23 mouse cellular contexts compared by ENCODE assay signal in genomic region chr1:91186677-91187076, GRCm38 (mm10). TPM values are rescaled to one million over a fixed set of nuclear protein-coding genes. Genes with fewer than 3 reads are reported as not detected.
A peak's percentile ranks its signal among the peaks of the same experiment; 100 is the strongest.
DNase-seq lines count a peak whose midpoint lies in the region; ATAC-seq and TF ChIP-seq lines count a peak whose summit lies in the region.
"Had no signal": no experiment of that assay in that cellular context is flagged by ENCODE, and none has a peak within 500 bp of the region (broad histone marks: within the 10 kb centered on the region; RNA-seq: fewer than 3 reads in every experiment).

No protein-coding gene starts in this region.

- H3K4me1 ChIP-seq in liver, embryonic 13.5 days (replicated peaks), result peaks cover 27% of the 10 kb centered on the region
- 0 out of 2 replicates have a peak, but pooled peaks cover 5% of the 10 kb centered on the region for H3K4me1 ChIP-seq in hindbrain, postnatal 0 days (ENCODE audit: insufficient read depth, low read length)
- H3K4me1 ChIP-seq: limb, embryonic 10.5 days had no signal

- H3K4me3 ChIP-seq in liver, embryonic 13.5 days (replicated peaks), result no peak overlapping the region
- no peak overlapping the region for H3K4me3 ChIP-seq in hindbrain, postnatal 0 days (ENCODE audit: low read length)
- H3K4me3 ChIP-seq: heart, embryonic 12.5 days; limb, embryonic 10.5 days had no signal

- H3K27me3 ChIP-seq in liver, embryonic 13.5 days, result no peaks in the 10 kb centered on the region
- no peaks in the 10 kb centered on the region for H3K27me3 ChIP-seq in hindbrain, postnatal 0 days (ENCODE audit: insufficient read depth, low read length)
- H3K27me3 ChIP-seq: heart, embryonic 12.5 days had no signal

- no peaks in the 10 kb centered on the region for H3K36me3 ChIP-seq in liver, embryonic 13.5 days
- H3K36me3 ChIP-seq in hindbrain, postnatal 0 days (ENCODE audit: insufficient read depth, low read length), result no peaks in the 10 kb centered on the region
- H3K36me3 ChIP-seq: heart, embryonic 12.5 days; limb, embryonic 10.5 days had no signal

- intact Hi-C loops in heart, postnatal 10 days (cut with DNase I), result no loop called here

- peak overlapping the region; percentile 50; the same call in 1 of the 2 replicates for H3K27ac ChIP-seq in liver, embryonic 13.5 days
- H3K27ac ChIP-seq in hindbrain, postnatal 0 days, result no peak overlapping the region
- H3K27ac ChIP-seq: kidney, postnatal 0 days; limb, embryonic 10.5 days; liver, embryonic 14.5 days; stomach, postnatal 0 days had no signal

- no peak for ATAC-seq in liver, embryonic 13.5 days (ENCODE audit: low read depth)
- no peak for ATAC-seq in hindbrain, postnatal 0 days
- ATAC-seq: forebrain, embryonic 14.5 days; hindbrain, embryonic 16.5 days; intestine, postnatal 0 days; midbrain, embryonic 16.5 days had no signal

- no peak overlapping the region for H3K4me2 ChIP-seq in liver, embryonic 13.5 days
- no peak overlapping the region for H3K4me2 ChIP-seq in hindbrain, postnatal 0 days (ENCODE audit: low read depth, low read length)
- H3K4me2 ChIP-seq: heart, embryonic 12.5 days had no signal

- no peak overlapping the region for H3K9ac ChIP-seq in liver, embryonic 13.5 days
- H3K9ac ChIP-seq in hindbrain, postnatal 0 days (replicated peaks; ENCODE audit: low read length), result no peak overlapping the region
- H3K9ac ChIP-seq: heart, embryonic 12.5 days; liver, embryonic 14.5 days had no signal

- TF ChIP-seq CTCF in hindbrain, postnatal 0 days (IDR thresholded peaks at IDR 0.05; ENCODE audit: low read depth), result no peak

- peak; percentile 71 for DNase-seq in heart, adult 11 months
- no peak for DNase-seq in heart, postnatal 10 days
- peak; percentile 12 for DNase-seq in thymus, postnatal 14 days
- no peak for DNase-seq in thymus, postnatal 0 days (ENCODE audit: low spot score)
- no peak for DNase-seq in liver, embryonic 13.5 days
- peak; percentile 16 for DNase-seq in naive thymus-derived CD4-positive, alpha-beta T cell, adult 2 months (ENCODE audit: low read depth)
- DNase-seq in hindbrain, postnatal 0 days (ENCODE audit: low spot score), result no peak
- DNase-seq in layer of hippocampus, adult 11-12 months (ENCODE audit: low spot score), result no peak
- DNase-seq: adrenal gland, postnatal 36 days; cerebellum, adult 2 months; lung, postnatal 10 days; right cerebral cortex, postnatal 4 days had no signal

- WGBS in liver, embryonic 13.5 days (ENCODE audit: insufficient replicate concordance), result 36% methylated on average over 6 of the region's 6 CpGs
- 88% methylated on average over 6 of the region's 6 CpGs for WGBS in hindbrain, postnatal 0 days

- no peaks in the 10 kb centered on the region for H3K9me3 ChIP-seq in liver, embryonic 13.5 days (replicated peaks)
- H3K9me3 ChIP-seq in hindbrain, postnatal 0 days (ENCODE audit: low read length), result no peaks in the 10 kb centered on the region
- H3K9me3 ChIP-seq: limb, embryonic 10.5 days had no signal

RNA-seq across cellular contexts. Expression of gene Ramp1, which starts 7.1 kb away (rescaled TPM):
- 10 to 100 TPM; 20.0 to 20.2 TPM for total RNA-seq in heart, postnatal 10 days (2021)
- polyA plus RNA-seq in thymus, postnatal 0 days (2015; fragmentation: Nextera tagmentation; extraction: Ambion mirVana), result 156 and 158 TPM in 2 replicates
- polyA plus RNA-seq in liver, embryonic 13.5 days (2015; fragmentation: Nextera tagmentation; extraction: Ambion mirVana), result 4.1 and 5.3 TPM in 2 replicates
- total RNA-seq in hindbrain, postnatal 0 days (2014; rRNA removed), result 44.1 and 48.4 TPM in 2 replicates
- 44.7 and 46.8 TPM in 2 replicates for polyA plus RNA-seq in hindbrain, postnatal 0 days (2015; fragmentation: Nextera tagmentation; extraction: Ambion mirVana)
- total RNA-seq: CH12.LX had no signal

RNA-seq across cellular contexts. Expression of gene Rbm44, which starts 41.8 kb away (rescaled TPM):
- total RNA-seq in heart, postnatal 10 days (2021), result under 1 TPM; 0.45 to 0.50 TPM
- polyA plus RNA-seq in thymus, postnatal 0 days (2015; fragmentation: Nextera tagmentation; extraction: Ambion mirVana), result 1.4 and 2.1 TPM in 2 replicates
- 1.2 and 1.8 TPM in 2 replicates for polyA plus RNA-seq in liver, embryonic 13.5 days (2015; fragmentation: Nextera tagmentation; extraction: Ambion mirVana)
- not detected in 2 replicates for total RNA-seq in hindbrain, postnatal 0 days (2014; rRNA removed)
- polyA plus RNA-seq in hindbrain, postnatal 0 days (2015; fragmentation: Nextera tagmentation; extraction: Ambion mirVana), result 0.11 and 0.25 TPM in 2 replicates
- total RNA-seq: adrenal gland, postnatal 36 days; left cerebral cortex, adult 8-10 months had no signal

Comparison
In these comparisons a context has a peak if more than half of its experiments do, and no peak if none do; other contexts are left out.
1. DNase-seq: peak in heart, adult 11 months (single experiment), thymus, postnatal 14 days (single experiment) and naive thymus-derived CD4-positive, alpha-beta T cell, adult 2 months (single experiment); none in heart, postnatal 10 days (0 of 2), thymus, postnatal 0 days (single experiment), liver, embryonic 13.5 days (single experiment), hindbrain, postnatal 0 days (single experiment) and layer of hippocampus, adult 11-12 months (single experiment).